Mouse (Mus musculus) midbrain, postnatal 0 days (tissue): ENCODE measurements around the gene Gm43191. TPM values are rescaled to one million over a fixed set of nuclear protein-coding genes. Genes with fewer than 3 reads are reported as not detected.
A peak's percentile ranks its signal among the peaks of the same experiment; 100 is the strongest.

Experiments used
- ATAC-seq: fragments of 200-750 bp; cut with Nextera tagmentation; 2 replicates; pipeline ENCODE4 v1.8.0; 2017; ENCODE audit warnings: moderate number of reproducible peaks, mild to moderate bottlenecking, moderate TSS enrichment, moderate library complexity; ENCODE audit not compliant: low FRiP score
- DNase-seq: peaks from one replicate; pipeline ENCODE4 v3.0.0-alpha.2; 2015; ENCODE audit warnings: low spot score
- H3K27ac ChIP-seq: fragments of 300-500 bp; sonication (generic); 2 replicates; pipeline ENCODE4 v1.5.1; 2014; ENCODE audit warnings: low read depth, mild to moderate bottlenecking, low read length, mixed read lengths
- H3K27me3 ChIP-seq: fragments of 300-500 bp; sonication (generic); 2 replicates; pipeline ENCODE4 v1.6.1; 2014; ENCODE audit warnings: low read length, control low read depth, mixed read lengths; ENCODE audit not compliant: insufficient read depth
- H3K36me3 ChIP-seq: fragments of 300-500 bp; sonication (generic); 2 replicates; pipeline ENCODE4 v1.6.1; 2014; ENCODE audit warnings: low read length, control low read depth, mixed read lengths; ENCODE audit not compliant: insufficient read depth
- H3K4me1 ChIP-seq: fragments of 300-500 bp; sonication (generic); 2 replicates; pipeline ENCODE4 v1.6.1; 2014; ENCODE audit warnings: mild to moderate bottlenecking, control low read depth, antibody characterized with exemption, low read length, mixed read lengths; ENCODE audit not compliant: insufficient read depth
- H3K4me2 ChIP-seq: fragments of 300-500 bp; sonication (generic); 2 replicates; pipeline ENCODE4 v1.6.1; 2014; ENCODE audit warnings: low read depth, mild to moderate bottlenecking, low read length, mixed read lengths; ENCODE audit not compliant: poor library complexity, severe bottlenecking
- H3K4me3 ChIP-seq: fragments of 300-500 bp; sonication (generic); 2 replicates; pipeline ENCODE4 v1.5.1; 2014; ENCODE audit warnings: low read depth, mild to moderate bottlenecking, low read length, moderate library complexity
- H3K9ac ChIP-seq: fragments of 300-500 bp; sonication (generic); replicated peaks from 2 replicates; pipeline ENCODE4 v1.6.1; 2014; ENCODE audit warnings: mild to moderate bottlenecking, low read length, moderate library complexity, mixed read lengths; ENCODE audit not compliant: poor library complexity, severe bottlenecking
- H3K9me3 ChIP-seq: fragments of 300-500 bp; sonication (generic); 2 replicates; pipeline ENCODE4 v1.6.1; 2016; ENCODE audit warnings: low read length, control low read depth
- CTCF ChIP-seq: IDR thresholded peaks from 2 replicates; pipeline ENCODE4 v1.5.1; 2016; ENCODE audit warnings: antibody characterized with exemption, mild to moderate bottlenecking
- WGBS: fragments of 180-500 bp; shearing (Covaris S2); extraction: QIAGEN DNeasy Blood & Tissue Kit; methylation state at CpG from one replicate; pipeline ENCODE4 v1.1.7; 2014; 5-methylcytosine and 5-hydroxymethylcytosine counted together
- polyA plus RNA-seq: library from polyadenylated mRNA; unstranded; fragments of >200 nt; fragmentation: Nextera tagmentation; extraction: Ambion mirVana; gene quantifications from 2 replicates; pipeline ENCODE4 v1.2.1, GENCODE M21; 2015
- total RNA-seq: library from RNA; depleted of rRNA; stranded (reverse); fragments of >200 nt; gene quantifications from 2 replicates; pipeline ENCODE4 v1.2.3, GENCODE M21; 2014

The Gm43191 gene
- total and polyA plus RNA-seq, 2 experiments from 2014 or later: not detected

DNA sequence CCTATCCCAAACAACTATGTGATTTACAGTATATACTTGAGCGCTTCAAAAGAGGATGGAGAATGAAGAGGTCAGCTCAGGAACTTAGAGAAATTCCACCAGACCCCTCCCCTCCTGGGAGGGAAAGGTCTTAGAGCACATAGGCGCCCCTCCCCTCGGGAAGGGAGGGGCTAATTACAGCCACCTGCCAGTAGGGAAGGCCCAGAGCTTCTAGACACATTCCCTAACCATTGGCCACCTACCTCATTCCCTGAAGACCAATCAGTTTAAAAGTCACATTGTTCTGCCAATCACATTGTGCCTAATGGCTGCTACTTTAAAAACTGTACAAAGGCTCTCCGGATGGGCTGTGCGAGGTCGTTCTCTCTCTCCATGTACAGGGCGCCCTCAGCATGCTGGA lies 58.4 kb downstream of the Gm43191 start:
- no peaks in the 10 kb centered on the region for H3K9me3 ChIP-seq
- ATAC-seq (no peak), DNase-seq (no peak)
- no peaks in the 10 kb centered on the region for H3K4me1 ChIP-seq
- no peak overlapping the region for H3K27ac ChIP-seq
- 91% methylated on average over 7 of the region's 7 CpGs for WGBS
- no peaks in the 10 kb centered on the region for H3K27me3 ChIP-seq
- peaks cover 3% of the 10 kb centered on the region; the same call in 1 of the 2 replicates for H3K36me3 ChIP-seq
- no peak overlapping the region for H3K9ac ChIP-seq
- no peak for TF ChIP-seq CTCF
- H3K4me3 ChIP-seq: no peak overlapping the region
- H3K4me2 ChIP-seq: no peak overlapping the region

DNA sequence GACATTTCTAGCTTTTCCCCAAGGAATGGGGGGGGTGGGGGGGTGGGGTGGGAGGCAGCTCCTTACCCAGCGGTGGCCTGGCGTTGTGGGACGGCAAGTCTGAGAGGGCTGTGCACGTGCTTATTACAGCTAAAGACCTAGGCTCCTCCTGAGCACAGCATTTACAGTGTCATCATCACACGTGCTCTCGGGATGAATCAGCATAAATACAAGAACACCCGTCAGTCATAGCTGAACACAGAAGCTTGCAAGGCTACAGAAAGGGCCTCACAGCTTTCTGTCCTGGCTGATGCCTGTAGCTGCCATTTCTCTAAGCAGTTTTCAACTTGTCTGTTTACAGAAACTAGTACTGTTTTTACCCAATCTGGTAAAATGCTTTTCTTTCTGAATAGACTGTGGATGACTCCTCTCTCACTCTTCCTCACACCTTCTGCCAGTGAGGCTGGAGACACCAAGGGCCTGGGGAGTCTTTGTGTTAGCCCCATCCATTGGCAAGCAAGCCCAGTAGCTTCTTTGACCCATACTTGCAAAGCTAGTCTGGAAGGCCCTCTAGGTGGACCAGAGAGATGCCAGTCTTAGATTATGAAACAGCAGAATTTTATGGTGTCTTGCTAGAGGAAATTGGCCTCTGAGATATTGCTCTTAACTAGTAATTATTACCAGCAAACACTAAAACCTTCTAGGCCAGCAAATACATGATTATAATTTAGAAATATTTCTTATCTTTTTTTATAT lies 60.3 kb downstream of the Gm43191 start:
- Histone ChIP-seq H3K4me1 (no peaks in the 10 kb centered on the region), H3K4me3 (no peak overlapping the region), H3K4me2 (no peak overlapping the region), H3K9me3 (no peaks in the 10 kb centered on the region), H3K27ac (no peak overlapping the region), H3K36me3 (peaks cover 3% of the 10 kb centered on the region; the same call in 1 of the 2 replicates), H3K27me3 (no peaks in the 10 kb centered on the region), H3K9ac (no peak overlapping the region)
- 91% methylated on average over 7 of the region's 7 CpGs for whole genome bisulfite sequencing
- no peak for DNase-seq
- TF ChIP-seq CTCF: no peak
- ATAC-seq: no peak

DNA sequence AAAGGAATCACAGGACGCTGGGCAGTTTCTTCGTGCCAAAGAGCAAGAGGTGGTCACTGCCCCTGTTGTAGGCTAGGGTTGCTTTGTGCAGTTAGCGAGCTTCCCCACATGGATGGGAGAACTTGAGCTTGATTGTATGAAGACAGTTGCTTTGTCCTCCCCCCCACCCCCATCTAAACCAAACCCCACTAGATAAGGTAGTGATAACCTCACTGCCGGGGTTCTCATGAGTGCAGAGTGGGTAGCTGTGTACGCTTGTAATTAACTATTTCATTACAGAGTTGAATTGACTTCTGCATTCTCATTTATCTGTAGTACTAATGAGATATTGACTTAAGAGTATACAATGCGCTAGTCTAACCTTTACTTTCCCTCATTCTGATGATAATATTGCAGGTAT lies 62.2 kb downstream of the Gm43191 start:
- Histone ChIP-seq H3K36me3 (peaks cover 9% of the 10 kb centered on the region), H3K27ac (no peak overlapping the region), H3K4me1 (no peaks in the 10 kb centered on the region), H3K4me2 (no peak overlapping the region), H3K4me3 (no peak overlapping the region), H3K27me3 (no peaks in the 10 kb centered on the region), H3K9me3 (no peaks in the 10 kb centered on the region), H3K9ac (no peak overlapping the region)
- DNase-seq: no peak
- 90% methylated on average over 6 of the region's 6 CpGs for WGBS
- TF ChIP-seq CTCF: no peak
- no peak for ATAC-seq

DNA sequence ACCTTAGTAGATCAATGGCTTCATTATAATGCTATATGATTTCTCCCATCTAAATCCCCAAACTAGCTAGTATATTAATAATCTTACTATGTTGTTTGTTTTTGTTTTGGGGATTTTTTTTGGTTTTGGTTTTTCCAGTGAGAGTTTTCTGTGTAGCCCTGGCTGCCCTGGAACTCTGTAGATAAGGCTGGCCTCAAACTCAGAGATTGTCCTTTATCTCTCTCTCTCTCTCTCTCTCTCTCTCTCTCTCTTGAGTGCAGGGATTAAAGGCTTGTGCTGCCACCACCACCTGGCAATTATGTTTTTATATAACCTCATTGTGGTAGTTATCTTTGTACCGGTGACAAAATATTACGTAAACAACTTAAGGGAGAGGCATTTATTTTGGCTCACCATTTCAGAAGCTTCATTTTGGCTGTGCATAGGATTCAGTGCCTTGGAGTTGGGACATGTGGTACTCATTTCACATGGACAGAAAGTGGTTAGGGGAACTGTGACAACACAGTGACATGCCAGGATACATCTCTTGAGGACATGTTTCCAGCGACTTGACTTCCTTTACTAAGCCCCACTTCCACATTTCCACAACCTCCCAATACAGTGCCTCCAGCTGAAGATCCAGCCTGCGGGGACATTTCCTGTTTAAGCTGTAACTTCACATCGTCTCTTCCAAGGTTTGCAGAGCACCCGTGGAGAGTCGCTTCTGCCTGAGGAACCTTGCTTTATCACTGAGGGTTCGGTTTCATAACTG lies 65.6 kb downstream of the Gm43191 start:
- Histone ChIP-seq H3K36me3 (peaks cover 11% of the 10 kb centered on the region), H3K9ac (no peak overlapping the region), H3K27ac (no peak overlapping the region), H3K27me3 (no peaks in the 10 kb centered on the region), H3K4me2 (no peak overlapping the region), H3K4me3 (no peak overlapping the region), H3K9me3 (no peaks in the 10 kb centered on the region), H3K4me1 (no peaks in the 10 kb centered on the region)
- WGBS: 91% methylated on average over 8 of the region's 8 CpGs
- ATAC-seq (no peak), DNase-seq (no peak)
- TF ChIP-seq CTCF: no peak

DNA sequence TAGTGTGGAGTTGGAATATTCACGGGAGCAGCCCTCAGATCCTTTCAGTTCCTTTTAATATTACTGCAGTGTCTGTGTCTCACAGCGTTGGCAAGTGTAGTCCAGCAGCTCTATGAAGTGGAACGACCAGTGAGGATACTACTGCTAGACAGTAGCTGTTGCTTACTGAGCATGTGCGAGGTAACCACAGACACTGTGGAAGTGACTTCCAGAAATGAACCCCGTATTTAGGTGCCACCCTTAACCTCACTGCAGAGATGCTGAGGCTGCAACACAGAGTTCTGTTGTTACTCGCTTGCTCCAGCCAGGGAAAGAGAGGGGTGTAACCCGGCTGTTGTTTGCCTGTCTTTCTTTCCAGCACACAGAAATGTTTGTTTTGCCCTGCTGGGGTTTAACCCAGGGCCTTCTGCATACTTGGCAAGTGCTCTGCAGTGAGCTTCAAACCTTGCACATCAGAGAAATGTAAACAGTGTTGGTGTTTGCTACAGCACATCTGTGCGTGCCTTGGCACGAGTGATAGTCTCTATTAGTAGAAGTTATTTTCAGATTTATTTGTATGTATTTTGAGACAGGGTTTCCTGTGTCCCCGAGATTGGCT lies 66.7 kb downstream of the Gm43191 start, which contains the start of gene Trmt13:
Gene Trmt13, minus strand, starts transcription at position 293 of the 598 bp plus-strand sequence.
- no peaks in the 10 kb centered on the region for H3K4me1 ChIP-seq
- no peak within 1 kb of the TSS for H3K9ac ChIP-seq
- H3K27ac ChIP-seq: no peak within 1 kb of the TSS
- peaks cover 12% of the 10 kb centered on the region for H3K36me3 ChIP-seq
- no peak within 1 kb of the TSS for H3K4me3 ChIP-seq
- H3K27me3 ChIP-seq: no peaks in the 10 kb centered on the region
- WGBS: 76% methylated on average over 10 of the region's 10 CpGs
- peak; percentile 4 for DNase-seq
- ATAC-seq: no peak
- no peak within 1 kb of the TSS for H3K4me2 ChIP-seq
- no peaks in the 10 kb centered on the region for H3K9me3 ChIP-seq
- no peak for TF ChIP-seq CTCF

DNA sequence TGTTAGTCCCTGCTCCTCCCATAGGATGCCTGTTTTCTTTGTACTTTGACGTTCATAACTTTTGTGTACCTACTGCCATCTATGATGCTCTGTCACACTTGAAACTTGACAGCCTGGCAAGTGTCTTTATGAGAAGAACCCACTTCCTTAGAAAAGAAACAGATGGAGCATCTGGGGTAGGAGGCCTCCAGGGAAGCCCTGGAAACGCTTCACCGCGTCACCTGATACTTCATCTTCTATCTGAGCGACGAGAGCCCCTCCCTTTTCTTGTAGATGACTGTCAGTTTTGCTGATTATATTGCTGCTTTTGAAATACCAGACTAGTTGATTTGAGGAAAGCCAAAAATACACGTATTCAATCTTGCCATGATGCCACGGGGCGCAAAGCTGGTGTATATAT lies 76.5 kb downstream of the Gm43191 start:
- Histone ChIP-seq H3K4me2 (no peak overlapping the region), H3K4me3 (no peak overlapping the region), H3K9me3 (no peaks in the 10 kb centered on the region), H3K27ac (no peak overlapping the region), H3K27me3 (no peaks in the 10 kb centered on the region), H3K4me1 (no peaks in the 10 kb centered on the region), H3K9ac (no peak overlapping the region), H3K36me3 (no peaks in the 10 kb centered on the region)
- TF ChIP-seq CTCF: no peak
- ATAC-seq: no peak
- WGBS: 81% methylated on average over 9 of the region's 9 CpGs
- peak; percentile 28 for DNase-seq
